Mouse (Mus musculus) erythroblast, embryonic 14.5 days (primary cell): ENCODE data around the gene Zc3hav1l.

Experiments
- GATA1 ChIP-seq: IDR thresholded peaks from 2 replicates; pipeline ENCODE4 v1.6.1; 2012; ENCODE audit warnings: low read length, inconsistent platforms, mixed read lengths
- TAL1 ChIP-seq: IDR thresholded peaks from 3 replicates; pipeline ENCODE4 v1.6.1; 2012; ENCODE audit warnings: low read length, inconsistent platforms, mixed read lengths

DNA sequence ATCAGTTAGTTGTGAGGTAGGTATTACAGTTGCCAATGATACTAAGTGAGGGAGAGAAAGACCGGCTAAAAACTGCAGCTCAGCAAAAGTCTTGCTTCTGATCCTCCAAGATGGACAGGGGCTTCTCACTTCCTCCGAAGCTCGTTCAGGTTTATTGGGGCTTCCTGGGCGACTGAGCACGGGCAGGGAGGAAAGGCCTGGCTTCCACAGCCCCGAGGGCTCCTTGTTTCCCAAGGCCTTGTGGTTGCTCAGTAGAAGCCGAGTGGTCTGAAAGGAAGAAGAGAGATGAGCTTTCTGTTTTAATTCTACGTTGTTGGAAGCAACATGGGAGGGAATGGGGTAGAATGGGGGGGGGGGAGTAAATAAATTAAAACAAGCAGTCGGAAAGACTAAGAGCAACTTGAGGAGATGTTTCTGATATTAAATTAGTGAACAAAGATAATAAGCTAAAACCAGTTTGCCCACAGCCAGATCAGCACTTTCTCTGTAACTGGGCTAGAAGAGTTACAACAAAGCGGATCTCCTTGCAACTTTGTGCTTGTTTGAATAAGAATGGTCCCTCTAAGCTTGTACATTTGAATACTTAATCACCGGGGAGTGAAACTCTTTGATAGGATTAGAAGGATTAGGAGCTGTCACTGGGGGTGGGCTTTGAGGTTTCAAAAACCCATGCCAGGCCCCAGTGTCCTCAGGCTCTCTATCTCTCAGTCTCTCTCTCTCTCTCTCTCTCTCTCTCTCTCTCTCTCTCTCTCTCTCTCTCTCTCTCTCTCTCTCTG lies 6.0 kb downstream of the Zc3hav1l start:
- no peak for TF ChIP-seq TAL1
- TF ChIP-seq GATA1 = no peak
